Mouse (Mus musculus): ENCODE measurements around the gene Fuz. TPM values are rescaled to one million over a fixed set of nuclear protein-coding genes. Genes with fewer than 3 reads are reported as not detected.

The Fuz gene
- total RNA-seq, 2 experiments from 2014 or later: 16.1 to 17.3 TPM

GRCm38 (mm10) chr7:44929204-44930151, 33.6 kb downstream of the Fuz start, which contains the start of gene Ap2a1:
Gene Ap2a1 (minus strand): TSS chr7:44929496.
- peak; percentile 100 for DNase-seq

- DNase-seq: no peak
These were observed 42.8 kb downstream of the Fuz start for GRCm38 (mm10) chr7:44938680-44939079.

GRCm38 (mm10) chr7:44942904-44943303, 47.0 kb downstream of the Fuz start, which contains the start of gene Tsks:
Gene Tsks (plus strand): TSS chr7:44943204.
- DNase-seq: no peak

- DNase-seq: no peak
These were observed 54.0 kb downstream of the Fuz start for GRCm38 (mm10) chr7:44949922-44950321.

GRCm38 (mm10) chr7:44951960-44952359, 56.1 kb downstream of the Fuz start:
- DNase-seq: peak; percentile 77

Small RNAs within 50 kb of the gene (microRNA-seq; reads per million reads assigned to microRNA genes)
- gene Mir707 (ENCODE audit: borderline replicate concordance in 2 of 2): 0 reads per million in 2 experiments

Other genes with a start within 250 kb of the Fuz start
- 10 to 100 TPM; 23.0 to 24.7 TPM for gene Myh14, start 225.2 kb upstream of the Fuz start, total RNA-seq (2021)
- gene Izumo2, start 187.3 kb upstream of the Fuz start, total RNA-seq (2021): not detected
- 10 to 100 TPM; 16.7 to 21.1 TPM for gene Vrk3, start 147.7 kb upstream of the Fuz start, total RNA-seq (2021)
- gene Zfp473, start 145.0 kb upstream of the Fuz start, total RNA-seq (2021): under 1 TPM in 1 of 2 experiments, not detected in 1; 0.08 TPM
- 10 to 100 TPM; 18.4 to 22.2 TPM for gene Nup62, start 80.0 kb upstream of the Fuz start, total RNA-seq (2021)
- 1 to 10 TPM; 1.8 to 3.1 TPM for gene Il4i1, start 79.7 kb upstream of the Fuz start, total RNA-seq (2021)
- gene Atf5, start 79.4 kb upstream of the Fuz start, total RNA-seq (2021): 10 to 100 TPM; 57.2 to 70.6 TPM
- 100 to 1,000 TPM; 103 to 113 TPM for gene Akt1s1, start 47.1 kb upstream of the Fuz start, total RNA-seq (2021)
- 10 to 100 TPM; 38.6 to 41.2 TPM for gene Tbc1d17, start 47.0 kb upstream of the Fuz start, total RNA-seq (2021)
- 10 to 100 TPM; 15.6 to 15.8 TPM for gene Pnkp, start 38.9 kb upstream of the Fuz start, total RNA-seq (2021)
- gene Ptov1, start 26.3 kb upstream of the Fuz start, total RNA-seq (2021): 100 to 1,000 TPM; 116 to 125 TPM
- 10 to 100 TPM; 50.9 to 51.2 TPM for gene Med25, start 3.4 kb upstream of the Fuz start, total RNA-seq (2021)
- gene Ap2a1, start 33.4 kb downstream of the Fuz start, total RNA-seq (2021): 10 to 100 TPM; 57.1 to 57.2 TPM
- not detected for gene Tsks, start 47.1 kb downstream of the Fuz start, total RNA-seq (2021)
- 1 to 10 TPM; 1.6 to 2.0 TPM for gene Cpt1c, start 78.8 kb downstream of the Fuz start, total RNA-seq (2021)
- 100 to 1,000 TPM; 119 to 142 TPM for gene Prmt1, start 90.5 kb downstream of the Fuz start, total RNA-seq (2021)
- gene Irf3, start 101.6 kb downstream of the Fuz start, total RNA-seq (2021): 10 to 100 TPM; 16.1 to 20.9 TPM
- 1 to 10 TPM; 7.4 to 9.6 TPM for gene Bcl2l12, start 102.6 kb downstream of the Fuz start, total RNA-seq (2021)
- 10 to 100 TPM; 35.8 to 38.1 TPM for gene Scaf1, start 120.3 kb downstream of the Fuz start, total RNA-seq (2021)
- gene Rras, start 121.9 kb downstream of the Fuz start, total RNA-seq (2021): 10 to 100 TPM; 22.5 to 30.6 TPM
- 10 to 100 TPM; 14.1 to 16.1 TPM for gene Prr12, start 156.8 kb downstream of the Fuz start, total RNA-seq (2021)
- 10 to 100 TPM; 30.8 to 31.6 TPM for gene Nosip, start 166.3 kb downstream of the Fuz start, total RNA-seq (2021)
- 1 to 10 TPM; 6.9 to 9.1 TPM for gene Prrg2, start 166.6 kb downstream of the Fuz start, total RNA-seq (2021)
- gene Rcn3, start 196.1 kb downstream of the Fuz start, total RNA-seq (2021): 10 to 100 TPM; 24.0 to 32.8 TPM
- gene Fcgrt, start 207.8 kb downstream of the Fuz start, total RNA-seq (2021): 10 to 100 TPM; 40.3 to 54.5 TPM
- 100 to 1,000 TPM; 413 to 448 TPM for gene Rps11, start 228.4 kb downstream of the Fuz start, total RNA-seq (2021)
- gene Rpl13a, start 232.7 kb downstream of the Fuz start, total RNA-seq (2021): 100 to 1,000 TPM; 520 to 561 TPM
- gene Gm45713, start 240.2 kb downstream of the Fuz start, total RNA-seq (2021): not detected
- gene Flt3l, start 240.4 kb downstream of the Fuz start, total RNA-seq (2021): 1 to 10 TPM; 4.2 TPM